Mouse (Mus musculus): Measurements from ENCODE around the gene Sfn.

DNA sequence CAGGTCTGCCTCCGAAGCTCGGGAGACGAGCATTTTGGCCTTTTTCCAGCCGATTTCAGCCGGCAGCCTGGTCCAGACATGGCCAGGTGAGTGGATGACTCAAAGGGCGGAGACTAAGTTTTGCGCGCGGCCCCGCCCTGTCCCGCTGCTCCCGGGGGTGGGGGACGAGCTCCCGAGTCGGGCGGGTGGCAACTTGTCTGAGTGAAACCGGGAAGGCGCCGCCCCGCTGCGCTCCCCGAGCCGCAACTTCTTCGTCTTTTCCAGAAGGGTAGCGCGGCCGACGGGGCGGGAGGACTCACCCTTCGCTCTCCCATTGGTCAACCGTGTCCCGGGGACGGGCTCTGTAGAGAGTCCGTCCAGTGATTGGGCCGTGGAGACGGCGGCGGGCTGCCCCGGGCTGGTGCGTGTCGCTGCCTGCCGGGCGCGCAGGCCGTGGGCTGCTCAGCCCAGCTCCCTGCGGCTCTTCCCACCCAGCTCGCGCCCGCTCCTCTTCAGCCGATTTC lies 2.3 kb downstream of the Sfn start:
- no peak for TF ChIP-seq CTCF (IDR thresholded peaks at IDR 0.05)
- no peak for TF ChIP-seq EP300 (IDR thresholded peaks at IDR 0.05)

All from lung, postnatal 0 days (tissue).